Mouse (Mus musculus) limb, embryonic 15.5 days (tissue): ENCODE measurements at regions not wholly inside any gene's neighbourhood (a gene's known extent, or its start where the extent isn't known, plus 50 kb on each side); places are given as distances from the start of the nearest gene placed in this dataset.

ENCODE experiments used
- ATAC-seq: fragments of 200-750 bp; cut with Nextera tagmentation; 2 replicates; pipeline ENCODE4 v1.8.0; 2017; ENCODE audit warnings: low read depth, moderate TSS enrichment; ENCODE audit not compliant: insufficient number of reproducible peaks, low FRiP score, low TSS enrichment
- H3K27ac ChIP-seq: fragments of 300-500 bp; sonication (generic); 2 replicates; pipeline ENCODE4 v1.5.1; 2015; ENCODE audit warnings: moderate library complexity, mild to moderate bottlenecking, inconsistent platforms
- H3K27me3 ChIP-seq: fragments of 300-500 bp; sonication (generic); 2 replicates; pipeline ENCODE4 v1.6.1; 2015; ENCODE audit warnings: inconsistent platforms
- H3K36me3 ChIP-seq: fragments of 300-500 bp; sonication (generic); 2 replicates; pipeline ENCODE4 v1.6.1; 2015; ENCODE audit warnings: inconsistent platforms
- H3K4me1 ChIP-seq: fragments of 300-500 bp; sonication (generic); 2 replicates; pipeline ENCODE4 v1.6.1; 2015; ENCODE audit warnings: inconsistent platforms
- H3K4me2 ChIP-seq: fragments of 300-500 bp; sonication (generic); 2 replicates; pipeline ENCODE4 v1.6.1; 2015; ENCODE audit warnings: mild to moderate bottlenecking, inconsistent platforms
- H3K4me3 ChIP-seq: fragments of 300-500 bp; sonication (generic); 2 replicates; pipeline ENCODE4 v1.5.1; 2015; ENCODE audit warnings: mild to moderate bottlenecking, inconsistent platforms
- H3K9ac ChIP-seq: fragments of 300-500 bp; sonication (generic); 2 replicates; pipeline ENCODE4 v1.6.1; 2015; ENCODE audit warnings: inconsistent platforms
- H3K9me3 ChIP-seq: fragments of 300-500 bp; sonication (generic); 2 replicates; pipeline ENCODE4 v1.6.1; 2016; ENCODE audit warnings: inconsistent platforms
- WGBS: fragments of 180-500 bp; shearing (Covaris S2); methylation state at CpG from one replicate; pipeline ENCODE4 v1.1.7; 2015; 5-methylcytosine and 5-hydroxymethylcytosine counted together

- H3K4me1 ChIP-seq: no peaks in the 10 kb centered on the region
- no peaks in the 10 kb centered on the region for H3K36me3 ChIP-seq
- H3K4me3 ChIP-seq: no peak overlapping the region
- WGBS: 93% methylated on average over 1 of the region's 1 CpGs
- H3K4me2 ChIP-seq: no peak overlapping the region
- no peak overlapping the region for H3K27ac ChIP-seq
- H3K9me3 ChIP-seq: no peaks in the 10 kb centered on the region
- no peaks in the 10 kb centered on the region for H3K27me3 ChIP-seq
- H3K9ac ChIP-seq: no peak overlapping the region
- ATAC-seq: no peak
These were observed 251.8 kb downstream of the Sec16b start for GRCm38 (mm10) chr1:157758337-157758736.

- WGBS: 24% methylated on average over 6 of the region's 6 CpGs
- no peak for ATAC-seq
- no peaks in the 10 kb centered on the region for H3K9me3 ChIP-seq
- H3K9ac ChIP-seq: no peak overlapping the region
- H3K4me1 ChIP-seq: no peaks in the 10 kb centered on the region
- H3K27me3 ChIP-seq: no peaks in the 10 kb centered on the region
- no peaks in the 10 kb centered on the region for H3K36me3 ChIP-seq
- H3K4me3 ChIP-seq: no peak overlapping the region
- H3K27ac ChIP-seq: no peak overlapping the region
- H3K4me2 ChIP-seq: no peak overlapping the region
These were observed 261.7 kb downstream of the Sec16b start for GRCm38 (mm10) chr1:157768201-157768600.

- H3K4me3 ChIP-seq: no peak overlapping the region
- no peaks in the 10 kb centered on the region for H3K36me3 ChIP-seq
- H3K27me3 ChIP-seq: no peaks in the 10 kb centered on the region
- H3K4me2 ChIP-seq: no peak overlapping the region
- no peaks in the 10 kb centered on the region for H3K9me3 ChIP-seq
- ATAC-seq: no peak
- 77% methylated on average over 7 of the region's 7 CpGs for WGBS
- H3K27ac ChIP-seq: no peak overlapping the region
- H3K9ac ChIP-seq: no peak overlapping the region
- H3K4me1 ChIP-seq: 0 out of 2 replicates have a peak, but pooled peaks cover 2% of the 10 kb centered on the region
These were observed 291.2 kb downstream of the Sec16b start for GRCm38 (mm10) chr1:157797711-157798110.

- Histone ChIP-seq H3K4me1 (0 out of 2 replicates have a peak, but pooled peaks cover 2% of the 10 kb centered on the region), H3K27me3 (no peaks in the 10 kb centered on the region), H3K4me3 (no peak overlapping the region), H3K27ac (no peak overlapping the region), H3K9ac (no peak overlapping the region), H3K9me3 (no peaks in the 10 kb centered on the region), H3K4me2 (no peak overlapping the region), H3K36me3 (no peaks in the 10 kb centered on the region)
- WGBS: 29% methylated on average over 21 of the region's 21 CpGs
- no peak for ATAC-seq
These were observed 292.3 kb downstream of the Sec16b start for GRCm38 (mm10) chr1:157798561-157799553.

GRCm38 (mm10) chr1:157801151-157801550, 294.6 kb downstream of the Sec16b start:
- 0 out of 2 replicates have a peak, but pooled peaks cover 2% of the 10 kb centered on the region for H3K4me1 ChIP-seq
- no peak overlapping the region for H3K4me3 ChIP-seq
- no peaks in the 10 kb centered on the region for H3K27me3 ChIP-seq
- H3K27ac ChIP-seq: no peak overlapping the region
- WGBS: 80% methylated on average over 3 of the region's 3 CpGs
- H3K9me3 ChIP-seq: no peaks in the 10 kb centered on the region
- no peak for ATAC-seq
- no peak overlapping the region for H3K9ac ChIP-seq
- no peak overlapping the region for H3K4me2 ChIP-seq
- H3K36me3 ChIP-seq: no peaks in the 10 kb centered on the region

GRCm38 (mm10) chr1:157804229-157804628, 297.7 kb downstream of the Sec16b start:
- H3K9me3 ChIP-seq: no peaks in the 10 kb centered on the region
- WGBS: 72% methylated on average over 3 of the region's 3 CpGs
- no peaks in the 10 kb centered on the region for H3K27me3 ChIP-seq
- H3K9ac ChIP-seq: no peak overlapping the region
- H3K27ac ChIP-seq: no peak overlapping the region
- no peak overlapping the region for H3K4me3 ChIP-seq
- ATAC-seq: no peak
- H3K4me1 ChIP-seq: no peaks in the 10 kb centered on the region
- H3K36me3 ChIP-seq: no peaks in the 10 kb centered on the region
- H3K4me2 ChIP-seq: no peak overlapping the region

- H3K27me3 ChIP-seq: no peaks in the 10 kb centered on the region
- no peak for ATAC-seq
- H3K4me3 ChIP-seq: no peak overlapping the region
- H3K4me1 ChIP-seq: no peaks in the 10 kb centered on the region
- H3K4me2 ChIP-seq: no peak overlapping the region
- H3K9ac ChIP-seq: no peak overlapping the region
- no peaks in the 10 kb centered on the region for H3K36me3 ChIP-seq
- 91% methylated on average over 1 of the region's 1 CpGs for WGBS
- no peak overlapping the region for H3K27ac ChIP-seq
- no peaks in the 10 kb centered on the region for H3K9me3 ChIP-seq
These were observed 299.8 kb downstream of the Sec16b start for GRCm38 (mm10) chr1:157806296-157806695.

GRCm38 (mm10) chr1:157809674-157810471, 303.3 kb downstream of the Sec16b start:
- Histone ChIP-seq H3K9me3 (no peaks in the 10 kb centered on the region), H3K36me3 (no peaks in the 10 kb centered on the region), H3K9ac (no peak overlapping the region), H3K27ac (no peak overlapping the region), H3K4me3 (no peak overlapping the region), H3K4me1 (no peaks in the 10 kb centered on the region), H3K27me3 (no peaks in the 10 kb centered on the region), H3K4me2 (no peak overlapping the region)
- ATAC-seq: no peak
- WGBS: 42% methylated on average over 8 of the region's 8 CpGs

- Histone ChIP-seq H3K27me3 (no peaks in the 10 kb centered on the region), H3K27ac (peak overlapping the region; percentile 9; the same call in 1 of the 2 replicates), H3K4me2 (no peak overlapping the region), H3K4me3 (no peak overlapping the region), H3K9me3 (no peaks in the 10 kb centered on the region), H3K9ac (no peak overlapping the region), H3K36me3 (no peaks in the 10 kb centered on the region), H3K4me1 (no peaks in the 10 kb centered on the region)
- no peak for ATAC-seq
These were observed 304.1 kb downstream of the Sec16b start for GRCm38 (mm10) chr1:157810657-157811056.

- Histone ChIP-seq H3K4me1 (0 out of 2 replicates have a peak, but pooled peaks cover 2% of the 10 kb centered on the region), H3K27me3 (no peaks in the 10 kb centered on the region), H3K9me3 (no peaks in the 10 kb centered on the region), H3K4me2 (no peak overlapping the region), H3K4me3 (no peak overlapping the region), H3K9ac (no peak overlapping the region), H3K36me3 (no peaks in the 10 kb centered on the region), H3K27ac (no peak overlapping the region)
- no peak for ATAC-seq
- WGBS: 28% methylated on average over 2 of the region's 2 CpGs
These were observed 321.4 kb downstream of the Sec16b start for GRCm38 (mm10) chr1:157827966-157828365.

- Histone ChIP-seq H3K4me3 (no peak overlapping the region), H3K4me1 (0 out of 2 replicates have a peak, but pooled peaks cover 2% of the 10 kb centered on the region), H3K36me3 (no peaks in the 10 kb centered on the region), H3K9me3 (no peaks in the 10 kb centered on the region), H3K9ac (no peak overlapping the region), H3K27ac (no peak overlapping the region), H3K4me2 (no peak overlapping the region), H3K27me3 (no peaks in the 10 kb centered on the region)
- 34% methylated on average over 2 of the region's 2 CpGs for WGBS
- ATAC-seq: no peak
These were observed 325.0 kb downstream of the Sec16b start for GRCm38 (mm10) chr1:157831511-157831910.

GRCm38 (mm10) chr1:157872775-157873174, 366.2 kb downstream of the Sec16b start:
- no peak overlapping the region for H3K4me2 ChIP-seq
- H3K36me3 ChIP-seq: no peaks in the 10 kb centered on the region
- no peaks in the 10 kb centered on the region for H3K4me1 ChIP-seq
- H3K27ac ChIP-seq: no peak overlapping the region
- H3K27me3 ChIP-seq: no peaks in the 10 kb centered on the region
- H3K9me3 ChIP-seq: no peaks in the 10 kb centered on the region
- WGBS: 27% methylated on average over 5 of the region's 5 CpGs
- no peak overlapping the region for H3K4me3 ChIP-seq
- ATAC-seq: no peak
- H3K9ac ChIP-seq: no peak overlapping the region
